Mouse (Mus musculus): ENCODE measurements around the gene Atxn3.
"Not testable (repeated sequence)": the region's sequence is repeated elsewhere in the genome, so short reads cannot be mapped to it uniquely, and the experiment has no call there.

The Atxn3 gene

DNA sequence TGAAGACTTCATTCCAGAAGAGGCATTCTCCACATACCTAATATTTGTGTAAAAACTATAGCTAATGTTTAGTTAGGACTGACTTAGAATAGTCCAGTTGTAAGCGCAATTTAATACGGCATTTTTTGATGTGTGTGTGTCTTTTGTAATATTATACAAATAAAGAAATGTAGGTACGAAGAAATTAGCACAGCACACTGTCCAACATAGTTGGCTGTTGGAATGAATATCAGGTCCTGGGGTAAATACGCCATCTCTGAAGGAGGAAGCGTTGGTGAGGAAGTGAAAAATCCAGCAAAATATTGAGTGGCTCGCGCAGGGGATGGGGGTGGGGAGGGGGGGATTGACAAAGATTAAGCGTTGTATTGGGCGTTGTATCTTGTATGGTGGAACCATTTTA is 510 bp upstream of the Atxn3 start:
- no peak for DNase-seq (ENCODE audit: low spot score)

DNA sequence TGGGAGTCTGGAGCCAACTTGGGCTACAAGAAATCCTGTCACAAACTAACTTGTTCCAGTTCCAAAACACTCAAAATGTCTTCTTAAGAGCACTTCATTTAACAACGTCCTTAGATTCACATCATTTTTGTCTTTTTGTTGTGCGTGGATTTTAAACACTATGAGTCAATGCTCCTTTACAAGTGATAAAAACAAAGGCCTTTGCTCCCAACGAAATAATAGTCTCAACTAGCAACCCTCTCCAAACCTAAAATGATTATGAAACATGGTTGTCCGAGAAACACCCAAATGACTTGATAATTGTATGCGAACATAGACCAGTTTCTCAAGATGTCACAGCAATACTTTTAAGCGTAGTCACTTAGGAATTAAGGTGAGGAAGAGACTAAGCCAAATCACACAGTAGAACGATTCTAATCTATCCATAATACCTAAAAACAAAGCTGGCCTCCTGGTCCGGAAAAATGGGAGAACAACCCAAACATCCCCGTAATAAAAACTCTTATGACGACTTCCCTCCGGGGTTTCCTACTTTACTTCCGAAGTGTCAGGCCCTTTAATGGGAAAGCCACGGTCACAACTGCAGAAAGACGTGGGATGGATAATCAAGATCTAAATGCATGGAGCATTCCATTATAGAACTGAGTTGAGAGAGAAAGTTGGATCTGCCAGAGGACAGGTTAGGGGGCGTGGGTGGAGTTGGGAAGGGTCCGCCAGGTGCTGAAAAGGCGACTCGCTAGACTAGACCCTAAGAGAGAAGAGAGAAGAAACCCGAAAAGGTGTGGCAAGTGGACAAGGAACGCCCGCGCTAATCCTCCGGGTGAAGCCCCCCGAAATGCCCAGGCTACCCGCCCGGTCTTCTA is 736 bp downstream of the Atxn3 start:
- DNase-seq (ENCODE audit: low spot score): no peak

GRCm38 (mm10) chr12:101955821-101956220 is 2.2 kb downstream of the Atxn3 start:
- DNase-seq (ENCODE audit: low spot score): not testable (repeated sequence)

DNA sequence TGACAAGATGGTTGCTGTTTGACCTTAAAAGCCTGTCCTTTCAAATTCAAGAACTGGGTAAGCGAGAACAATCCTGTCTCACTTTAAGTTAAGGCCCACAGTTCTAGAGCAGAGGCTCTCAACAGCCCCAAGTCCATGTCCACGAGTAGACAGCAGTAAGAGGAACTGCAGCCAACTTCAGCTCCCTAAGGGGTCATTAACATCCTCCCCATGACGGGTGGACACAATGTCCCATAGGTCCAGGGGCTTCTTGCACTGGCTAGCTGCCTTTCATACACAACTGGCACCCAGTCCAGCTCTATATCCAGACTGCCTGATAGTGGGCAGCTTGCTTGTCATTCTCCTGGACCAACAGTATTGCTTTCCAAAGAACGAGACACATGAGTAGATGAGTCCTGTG is 9.2 kb downstream of the Atxn3 start:
- DNase-seq (ENCODE audit: low spot score): no peak

GRCm38 (mm10) chr12:101947986-101948385 is 10.1 kb downstream of the Atxn3 start:
- DNase-seq (ENCODE audit: low spot score): no peak

GRCm38 (mm10) chr12:101937572-101937971 is 20.5 kb downstream of the Atxn3 start:
- no peak for DNase-seq (ENCODE audit: low spot score)

GRCm38 (mm10) chr12:101935223-101935622 is 22.8 kb downstream of the Atxn3 start:
- DNase-seq (ENCODE audit: low spot score): no peak

- DNase-seq (ENCODE audit: low spot score): no peak
These were observed 29.6 kb downstream of the Atxn3 start for GRCm38 (mm10) chr12:101928423-101928822.

GRCm38 (mm10) chr12:101922313-101922712 is 35.7 kb downstream of the Atxn3 start:
- DNase-seq (ENCODE audit: low spot score): no peak

DNA sequence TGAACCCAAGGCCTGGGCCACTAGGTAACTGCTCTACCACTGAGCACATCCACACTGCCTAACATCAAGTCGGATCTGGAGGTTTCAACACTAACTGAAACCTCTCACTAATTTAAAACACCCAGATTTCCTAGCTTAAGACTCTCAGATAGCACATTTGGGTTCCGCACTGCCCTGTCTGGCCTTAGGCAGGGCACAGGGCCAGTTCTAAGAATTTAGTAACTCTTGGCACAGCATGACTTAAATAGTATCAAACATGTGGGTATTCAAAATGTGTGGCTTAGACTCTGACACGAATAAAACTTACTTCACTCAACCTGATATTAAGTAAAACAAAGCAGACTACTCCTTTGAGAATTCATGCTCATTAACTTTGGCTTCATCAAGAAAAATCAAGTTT is 38.2 kb downstream of the Atxn3 start:
- DNase-seq (ENCODE audit: low spot score): no peak

- no peak for DNase-seq (ENCODE audit: low spot score)
These were observed 40.9 kb downstream of the Atxn3 start for GRCm38 (mm10) chr12:101917165-101917564.

- peak; percentile 92 for DNase-seq (ENCODE audit: low spot score)
These were observed 45.2 kb downstream of the Atxn3 start, which contains the start of gene Trip11 for GRCm38 (mm10) chr12:101912626-101913490. Gene Trip11, minus strand, starts transcription at chr12:101913267.

- DNase-seq (ENCODE audit: low spot score): no peak
These were observed 46.7 kb downstream of the Atxn3 start for GRCm38 (mm10) chr12:101911346-101911745.

- no peak for DNase-seq (ENCODE audit: low spot score)
These were observed 47.7 kb downstream of the Atxn3 start for GRCm38 (mm10) chr12:101910360-101910759.

GRCm38 (mm10) chr12:101905817-101906216 is 52.2 kb downstream of the Atxn3 start:
- no peak for DNase-seq (ENCODE audit: low spot score)

DNA sequence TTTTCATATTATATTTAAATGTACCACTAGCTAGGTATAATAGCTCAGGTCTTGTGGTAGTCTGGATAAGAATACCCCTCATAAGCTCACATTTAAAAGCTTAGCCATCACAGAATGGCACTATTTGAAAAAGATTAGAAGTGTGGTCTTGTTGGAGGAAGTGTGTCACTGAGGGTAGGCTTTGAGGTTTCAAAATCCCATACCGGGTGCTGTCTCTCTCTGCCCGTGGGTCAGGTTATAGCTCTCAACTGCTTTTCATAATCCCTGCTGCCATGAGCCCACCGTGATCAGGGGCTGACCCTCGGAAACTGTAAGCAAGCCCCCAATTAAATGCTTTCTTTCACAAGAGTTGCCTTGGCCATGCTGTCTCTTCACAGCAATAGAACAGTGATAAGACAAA is 53.1 kb downstream of the Atxn3 start:
- no peak for DNase-seq (ENCODE audit: low spot score)

GRCm38 (mm10) chr12:101904170-101904569 is 53.9 kb downstream of the Atxn3 start:
- no peak for DNase-seq (ENCODE audit: low spot score)

GRCm38 (mm10) chr12:101899671-101900245 is 58.3 kb downstream of the Atxn3 start:
- no peak for DNase-seq (ENCODE audit: low spot score)

DNA sequence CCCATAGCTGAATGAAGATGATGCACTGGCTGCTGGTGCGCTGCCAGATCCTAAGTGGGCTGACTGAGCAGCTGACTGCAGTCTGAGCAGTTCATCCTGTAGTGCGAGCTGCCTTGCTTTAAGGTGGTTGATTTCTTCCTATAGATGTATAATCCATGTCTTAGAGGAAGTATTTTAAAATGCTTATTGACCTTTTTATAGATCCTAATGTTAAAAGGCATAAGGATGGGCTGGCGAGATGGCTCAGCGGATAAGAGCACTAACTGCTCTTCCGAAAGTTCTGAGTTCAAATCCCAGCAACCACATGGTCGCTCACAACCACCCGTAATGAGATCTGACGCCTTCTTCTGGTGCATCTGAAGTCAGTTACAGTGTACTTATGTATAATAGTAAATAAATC is 59.1 kb downstream of the Atxn3 start:
- no peak for DNase-seq (ENCODE audit: low spot score)

- DNase-seq (ENCODE audit: low spot score): no peak
These were observed 60.9 kb downstream of the Atxn3 start for GRCm38 (mm10) chr12:101897113-101897512.

- DNase-seq (ENCODE audit: low spot score): no peak
These were observed 64.8 kb downstream of the Atxn3 start for GRCm38 (mm10) chr12:101893296-101893695.

- no peak for DNase-seq (ENCODE audit: low spot score)
These were observed 65.2 kb downstream of the Atxn3 start for GRCm38 (mm10) chr12:101892832-101893231.

DNA sequence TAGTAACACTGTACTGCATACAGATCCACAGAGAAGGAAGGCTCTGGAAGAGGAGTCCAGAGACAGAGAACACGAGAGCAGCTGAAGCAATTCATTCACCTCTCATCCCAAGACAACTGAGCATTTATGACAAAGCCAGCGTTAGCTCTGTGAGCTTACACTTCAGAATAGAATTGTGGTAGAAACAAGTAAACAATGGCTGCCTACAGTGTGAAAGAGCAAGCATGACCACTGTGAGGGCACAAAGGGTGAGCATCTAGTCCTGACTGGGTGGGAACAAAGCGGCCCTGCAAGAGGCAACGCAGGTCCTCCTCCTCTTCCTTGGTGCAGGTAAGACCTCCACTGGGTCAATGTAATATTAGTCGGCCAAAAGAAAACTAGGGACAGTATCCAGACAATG is 67.0 kb downstream of the Atxn3 start:
- DNase-seq (ENCODE audit: low spot score): no peak

Data from testis, postnatal 14 days (tissue).